Mouse (Mus musculus) cerebellum, adult 11 months (tissue): ENCODE measurements around the gene Rnase9.

Experiments
- DNase-seq: peaks from one replicate; pipeline ENCODE4 v3.0.0; 2022

The Rnase9 gene

GRCm38 (mm10) chr14:51041769-51042168, at the start of gene Rnase9:
TSS of gene Rnase9 (minus strand) at chr14:51041869.
- no peak for DNase-seq

- DNase-seq: peak; percentile 80
These were observed 48.6 kb upstream of the Rnase9 start for GRCm38 (mm10) chr14:51090077-51090781.

GRCm38 (mm10) chr14:51089674-51090076, 48.0 kb upstream of the Rnase9 start:
- no peak for DNase-seq

- peak; percentile 97 for DNase-seq
These were observed 47.5 kb upstream of the Rnase9 start for GRCm38 (mm10) chr14:51088970-51089673.

- DNase-seq: peak; percentile 84
These were observed 46.7 kb upstream of the Rnase9 start for GRCm38 (mm10) chr14:51088166-51088969.

- DNase-seq: no peak
These were observed 46.1 kb upstream of the Rnase9 start for GRCm38 (mm10) chr14:51087762-51088161.

- DNase-seq: no peak
These were observed 44.2 kb upstream of the Rnase9 start for GRCm38 (mm10) chr14:51085911-51086310.

- DNase-seq: no peak
These were observed 43.4 kb upstream of the Rnase9 start for GRCm38 (mm10) chr14:51085086-51085485.

- no peak for DNase-seq
These were observed 42.1 kb upstream of the Rnase9 start for GRCm38 (mm10) chr14:51083805-51084204.

GRCm38 (mm10) chr14:51082599-51083581, 41.2 kb upstream of the Rnase9 start:
- DNase-seq: peak; percentile 52

GRCm38 (mm10) chr14:51081035-51081434, 39.4 kb upstream of the Rnase9 start:
- no peak for DNase-seq

- DNase-seq: no peak
These were observed 37.5 kb upstream of the Rnase9 start for GRCm38 (mm10) chr14:51079180-51079579.

- no peak for DNase-seq
These were observed 32.7 kb upstream of the Rnase9 start, which contains the start of gene Olfr750 for GRCm38 (mm10) chr14:51074335-51074734. TSS of gene Olfr750 (minus strand) at chr14:51074435.

GRCm38 (mm10) chr14:51069617-51070016, 27.9 kb upstream of the Rnase9 start:
- DNase-seq: no peak

- DNase-seq: no peak
These were observed 27.3 kb upstream of the Rnase9 start for GRCm38 (mm10) chr14:51068956-51069355.

- no peak for DNase-seq
These were observed 19.1 kb upstream of the Rnase9 start for GRCm38 (mm10) chr14:51060761-51061160.

- no peak for DNase-seq
These were observed 15.7 kb upstream of the Rnase9 start, which contains the start of gene Rnase12 for GRCm38 (mm10) chr14:51057401-51057831. TSS of gene Rnase12 (minus strand) at chr14:51057661.

- no peak for DNase-seq
These were observed 12.9 kb upstream of the Rnase9 start for GRCm38 (mm10) chr14:51054243-51055237.

GRCm38 (mm10) chr14:51053176-51053575, 11.5 kb upstream of the Rnase9 start:
- DNase-seq: no peak

- DNase-seq: no peak
These were observed 10.3 kb upstream of the Rnase9 start for GRCm38 (mm10) chr14:51051941-51052340.

GRCm38 (mm10) chr14:51050063-51050462, 8.4 kb upstream of the Rnase9 start, which contains the start of gene Rnase11:
TSS of gene Rnase11 (minus strand) at chr14:51050163.
- no peak for DNase-seq
